Mouse (Mus musculus) neural tube, embryonic 13.5 days (tissue): ENCODE results near the gene Lrrc31. TPM values are rescaled to one million over a fixed set of nuclear protein-coding genes. Genes with fewer than 3 reads are reported as not detected.
"Not testable (repeated sequence)": the region's sequence is repeated elsewhere in the genome, so short reads cannot be mapped to it uniquely, and the experiment has no call there.

ENCODE experiments used
- ATAC-seq: fragments of 200-750 bp; cut with Nextera tagmentation; 2 replicates; pipeline ENCODE4 v1.8.0; 2017; ENCODE audit warnings: low read depth, mild to moderate bottlenecking, moderate TSS enrichment, moderate library complexity
- H3K27ac ChIP-seq: fragments of 300-500 bp; sonication (generic); replicated peaks from 2 replicates; pipeline ENCODE4 v1.5.1; 2015; ENCODE audit warnings: moderate library complexity, mild to moderate bottlenecking, inconsistent platforms
- H3K27me3 ChIP-seq: fragments of 300-500 bp; sonication (generic); 2 replicates; pipeline ENCODE4 v1.6.1; 2015; ENCODE audit warnings: mild to moderate bottlenecking, inconsistent platforms
- H3K36me3 ChIP-seq: fragments of 300-500 bp; sonication (generic); 2 replicates; pipeline ENCODE4 v1.6.1; 2015; ENCODE audit warnings: mild to moderate bottlenecking, inconsistent platforms
- H3K4me1 ChIP-seq: fragments of 300-500 bp; sonication (generic); replicated peaks from 2 replicates; pipeline ENCODE4 v1.6.1; 2015; ENCODE audit warnings: inconsistent platforms
- H3K4me2 ChIP-seq: fragments of 300-500 bp; sonication (generic); 2 replicates; pipeline ENCODE4 v1.6.1; 2015; ENCODE audit warnings: inconsistent platforms, mild to moderate bottlenecking, moderate library complexity
- H3K4me3 ChIP-seq: fragments of 300-500 bp; sonication (generic); 2 replicates; pipeline ENCODE4 v1.5.1; 2015; ENCODE audit warnings: mild to moderate bottlenecking, inconsistent platforms
- H3K9ac ChIP-seq: fragments of 300-500 bp; sonication (generic); 2 replicates; pipeline ENCODE4 v1.6.1; 2015; ENCODE audit warnings: moderate library complexity, mild to moderate bottlenecking, inconsistent platforms
- H3K9me3 ChIP-seq: fragments of 300-500 bp; sonication (generic); 2 replicates; pipeline ENCODE4 v1.6.1; 2016; ENCODE audit warnings: inconsistent platforms
- WGBS: fragments of 180-500 bp; shearing (Covaris S2); methylation state at CpG from one replicate; pipeline ENCODE4 v1.1.7; 2015; 5-methylcytosine and 5-hydroxymethylcytosine counted together
- polyA plus RNA-seq: library from polyadenylated mRNA; unstranded; fragments of >200 nt; fragmentation: Nextera tagmentation; extraction: Ambion mirVana; gene quantifications from 2 replicates; pipeline ENCODE4 v1.2.1, GENCODE M21; 2015

The Lrrc31 gene
- polyA plus RNA-seq = not detected in 2 replicates

- H3K9ac ChIP-seq, ATAC-seq: not testable (repeated sequence)
- 87% methylated on average over 6 of the region's 6 CpGs for WGBS
Measured at GRCm38 (mm10) chr3:30699711-30700505, at the start of gene Lrrc31. Lrrc31 (minus strand) TSS chr3:30699843.

GRCm38 (mm10) chr3:30748316-30748715 is 48.7 kb upstream of the Lrrc31 start:
- H3K9ac ChIP-seq = no peak overlapping the region
- no peak for ATAC-seq
- 92% methylated on average over 9 of the region's 9 CpGs for WGBS
- H3K4me3 ChIP-seq = no peak overlapping the region
- no peak overlapping the region for H3K27ac ChIP-seq
- H3K9me3 ChIP-seq = no peaks in the 10 kb centered on the region
- H3K4me2 ChIP-seq = no peak overlapping the region
- H3K36me3 ChIP-seq = no peaks in the 10 kb centered on the region
- H3K4me1 ChIP-seq = no peaks in the 10 kb centered on the region
- no peaks in the 10 kb centered on the region for H3K27me3 ChIP-seq

More at GRCm38 (mm10) chr3:30699711-30700505, at the start of gene Lrrc31:
- not testable (repeated sequence) for H3K36me3 ChIP-seq, H3K9me3 ChIP-seq, H3K4me3 ChIP-seq, H3K4me1 ChIP-seq, H3K27me3 ChIP-seq, H3K4me2 ChIP-seq, H3K27ac ChIP-seq

- WGBS = 85% methylated on average over 7 of the region's 7 CpGs
- Histone ChIP-seq H3K27ac (no peak within 1 kb of the TSS), H3K9ac (no peak within 1 kb of the TSS), H3K4me2 (no peak within 1 kb of the TSS), H3K9me3 (no peaks in the 10 kb centered on the region), H3K27me3 (no peaks in the 10 kb centered on the region), H3K4me1 (no peaks in the 10 kb centered on the region), H3K4me3 (no peak within 1 kb of the TSS), H3K36me3 (no peaks in the 10 kb centered on the region)
- ATAC-seq = no peak
Measured at GRCm38 (mm10) chr3:30746006-30746405, 46.4 kb upstream of the Lrrc31 start, which contains the start of gene Samd7. Samd7 (plus strand) TSS chr3:30746293.

- no peak overlapping the region for H3K9ac ChIP-seq
- H3K4me2 ChIP-seq = no peak overlapping the region
- no peak overlapping the region for H3K4me3 ChIP-seq
- no peaks in the 10 kb centered on the region for H3K9me3 ChIP-seq
- WGBS = 89% methylated on average over 7 of the region's 7 CpGs
- H3K27ac ChIP-seq = no peak overlapping the region
- H3K4me1 ChIP-seq = no peaks in the 10 kb centered on the region
- no peaks in the 10 kb centered on the region for H3K36me3 ChIP-seq
- ATAC-seq = no peak
- H3K27me3 ChIP-seq = no peaks in the 10 kb centered on the region
Measured at GRCm38 (mm10) chr3:30742891-30743290, 43.2 kb upstream of the Lrrc31 start.

GRCm38 (mm10) chr3:30741306-30741705 is 41.7 kb upstream of the Lrrc31 start:
- Histone ChIP-seq H3K4me1 (no peaks in the 10 kb centered on the region), H3K27ac (no peak overlapping the region), H3K9me3 (no peaks in the 10 kb centered on the region), H3K9ac (no peak overlapping the region), H3K36me3 (no peaks in the 10 kb centered on the region), H3K4me3 (no peak overlapping the region), H3K27me3 (no peaks in the 10 kb centered on the region), H3K4me2 (no peak overlapping the region)
- 94% methylated on average over 6 of the region's 6 CpGs for WGBS
- no peak for ATAC-seq

- Histone ChIP-seq H3K4me1 (no peaks in the 10 kb centered on the region), H3K27ac (0 out of 2 replicates have a peak overlapping the region, but pooled peaks have one; percentile 11), H3K9me3 (no peaks in the 10 kb centered on the region), H3K27me3 (no peaks in the 10 kb centered on the region), H3K4me2 (no peak overlapping the region), H3K4me3 (no peak overlapping the region), H3K9ac (no peak overlapping the region), H3K36me3 (no peaks in the 10 kb centered on the region)
- 51% methylated on average over 9 of the region's 9 CpGs for WGBS
- peak; percentile 53; the same call in 1 of the 2 replicates for ATAC-seq
Measured at GRCm38 (mm10) chr3:30736809-30737208, 37.2 kb upstream of the Lrrc31 start.

GRCm38 (mm10) chr3:30729046-30729445 is 29.4 kb upstream of the Lrrc31 start:
- Histone ChIP-seq H3K4me3 (no peak overlapping the region), H3K27ac (no peak overlapping the region), H3K27me3 (no peaks in the 10 kb centered on the region), H3K36me3 (no peaks in the 10 kb centered on the region), H3K9me3 (no peaks in the 10 kb centered on the region), H3K4me1 (no peaks in the 10 kb centered on the region), H3K9ac (no peak overlapping the region), H3K4me2 (no peak overlapping the region)
- 89% methylated on average over 5 of the region's 5 CpGs for WGBS
- no peak for ATAC-seq

- 84% methylated on average over 4 of the region's 4 CpGs for WGBS
- H3K4me1 ChIP-seq = peaks cover 5% of the 10 kb centered on the region
- no peaks in the 10 kb centered on the region for H3K36me3 ChIP-seq
- ATAC-seq = no peak
- no peak overlapping the region for H3K27ac ChIP-seq
- no peak overlapping the region for H3K4me3 ChIP-seq
- H3K27me3 ChIP-seq = no peaks in the 10 kb centered on the region
- H3K9me3 ChIP-seq = no peaks in the 10 kb centered on the region
- no peak overlapping the region for H3K9ac ChIP-seq
- no peak overlapping the region for H3K4me2 ChIP-seq
Measured at GRCm38 (mm10) chr3:30727209-30727608, 27.6 kb upstream of the Lrrc31 start.

- no peaks in the 10 kb centered on the region for H3K27me3 ChIP-seq
- H3K36me3 ChIP-seq = no peaks in the 10 kb centered on the region
- H3K9me3 ChIP-seq = no peaks in the 10 kb centered on the region
- H3K4me2 ChIP-seq = no peak overlapping the region
- no peak overlapping the region for H3K9ac ChIP-seq
- ATAC-seq = no peak
- no peak overlapping the region for H3K27ac ChIP-seq
- no peak overlapping the region for H3K4me3 ChIP-seq
- H3K4me1 ChIP-seq = peaks cover 5% of the 10 kb centered on the region
- 86% methylated on average over 7 of the region's 7 CpGs for whole genome bisulfite sequencing
Measured at GRCm38 (mm10) chr3:30725514-30725913, 25.9 kb upstream of the Lrrc31 start.

GRCm38 (mm10) chr3:30724848-30725465 is 25.3 kb upstream of the Lrrc31 start:
- Histone ChIP-seq H3K9me3 (no peaks in the 10 kb centered on the region), H3K4me1 (peaks cover 5% of the 10 kb centered on the region), H3K4me3 (no peak overlapping the region), H3K27me3 (no peaks in the 10 kb centered on the region), H3K36me3 (no peaks in the 10 kb centered on the region), H3K4me2 (no peak overlapping the region), H3K9ac (no peak overlapping the region), H3K27ac (no peak overlapping the region)
- ATAC-seq = no peak
- 82% methylated on average over 10 of the region's 10 CpGs for WGBS

- no peaks in the 10 kb centered on the region for H3K9me3 ChIP-seq
- H3K4me2 ChIP-seq = no peak overlapping the region
- H3K4me3 ChIP-seq = no peak overlapping the region
- H3K4me1 ChIP-seq = peaks cover 5% of the 10 kb centered on the region
- 24% methylated on average over 10 of the region's 10 CpGs for WGBS
- H3K36me3 ChIP-seq = no peaks in the 10 kb centered on the region
- no peak overlapping the region for H3K27ac ChIP-seq
- no peak overlapping the region for H3K9ac ChIP-seq
- ATAC-seq = no peak
- H3K27me3 ChIP-seq = no peaks in the 10 kb centered on the region
Measured at GRCm38 (mm10) chr3:30724105-30724824, 24.6 kb upstream of the Lrrc31 start.

- Histone ChIP-seq H3K4me2 (no peak overlapping the region), H3K4me3 (no peak overlapping the region), H3K27ac (no peak overlapping the region), H3K36me3 (no peaks in the 10 kb centered on the region), H3K9me3 (no peaks in the 10 kb centered on the region), H3K27me3 (no peaks in the 10 kb centered on the region), H3K9ac (no peak overlapping the region), H3K4me1 (peaks cover 5% of the 10 kb centered on the region)
- 20% methylated on average over 5 of the region's 5 CpGs for WGBS
- no peak for ATAC-seq
Measured at GRCm38 (mm10) chr3:30723179-30723578, 23.5 kb upstream of the Lrrc31 start.
